Comparison of ENCODE assay signal across 11 mouse cellular contexts in the genomic region with DNA sequence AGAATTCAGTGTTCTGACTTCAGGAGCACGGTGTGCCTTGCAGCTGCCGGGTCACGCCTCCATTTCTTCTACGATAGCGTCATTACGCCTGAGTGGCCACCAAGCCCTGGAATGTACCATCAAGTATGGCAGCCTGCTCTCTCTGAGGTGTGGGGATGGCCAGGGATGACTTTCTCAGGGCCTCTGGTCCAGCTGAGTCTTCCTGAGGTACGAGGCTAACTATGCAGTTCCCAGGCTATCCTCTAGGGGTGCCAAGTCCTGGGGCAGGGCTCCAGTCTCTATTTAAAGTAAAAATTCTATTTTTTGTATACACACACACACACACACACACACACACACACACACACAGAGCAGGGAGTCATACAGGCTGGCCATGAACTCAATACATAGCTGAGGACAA. TPM values are rescaled to one million over a fixed set of nuclear protein-coding genes. Genes with fewer than 3 reads are reported as not detected.
DNase-seq lines count a peak whose midpoint lies in the region; ATAC-seq and TF ChIP-seq lines count a peak whose summit lies in the region.
"Had no signal": no experiment of that assay in that cellular context is flagged by ENCODE, and none has a peak within 500 bp of the region (broad histone marks: within the 10 kb centered on the region; RNA-seq: fewer than 3 reads in every experiment).

No protein-coding gene starts in this region.

- no peaks in the 10 kb centered on the region for H3K27me3 ChIP-seq in lung, postnatal 0 days (replicated peaks; ENCODE audit: insufficient read depth, low read length)
- H3K27me3 ChIP-seq in midbrain, postnatal 0 days (ENCODE audit: insufficient read depth, low read length) = no peaks in the 10 kb centered on the region
- H3K27me3 ChIP-seq: limb, embryonic 12.5 days; neural tube, embryonic 13.5 days had no signal

- peaks cover 4% of the 10 kb centered on the region; the same call in 1 of the 2 replicates for H3K4me1 ChIP-seq in lung, postnatal 0 days (ENCODE audit: insufficient read depth, low read depth, low read length)
- no peaks in the 10 kb centered on the region for H3K4me1 ChIP-seq in midbrain, postnatal 0 days (ENCODE audit: insufficient read depth, low read length)
- H3K4me1 ChIP-seq: limb, embryonic 12.5 days; neural tube, embryonic 13.5 days had no signal

- no peak for TF ChIP-seq EP300 in lung, postnatal 0 days (IDR thresholded peaks at IDR 0.05)

- H3K27ac ChIP-seq in lung, postnatal 0 days (ENCODE audit: low read length) = no peak overlapping the region
- no peak overlapping the region for H3K27ac ChIP-seq in midbrain, postnatal 0 days (ENCODE audit: low read depth, low read length)
- H3K27ac ChIP-seq: limb, embryonic 12.5 days; neural tube, embryonic 13.5 days had no signal

- H3K36me3 ChIP-seq in lung, postnatal 0 days (ENCODE audit: insufficient read depth, low read length) = no peaks in the 10 kb centered on the region
- H3K36me3 ChIP-seq in midbrain, postnatal 0 days (ENCODE audit: insufficient read depth, low read length) = peaks cover 3% of the 10 kb centered on the region

- peak; percentile 63 for TF ChIP-seq CTCF in lung, postnatal 0 days (IDR thresholded peaks at IDR 0.05)
- TF ChIP-seq CTCF in midbrain, postnatal 0 days (IDR thresholded peaks at IDR 0.05) = peak; percentile 60

- 70% methylated on average over 7 of the region's 7 CpGs for WGBS in lung, postnatal 0 days
- 68% methylated on average over 7 of the region's 7 CpGs for WGBS in midbrain, postnatal 0 days

- intact Hi-C loops in left cerebral cortex, postnatal 36 days (cut with DNase I) = no loop called here
- intact Hi-C loops in heart, postnatal 36 days (cut with DNase I) = no loop called here

- ATAC-seq in frontal cortex, adult (ENCODE audit: low TSS enrichment) = peak; percentile 51; the same call in 1 of the 2 replicates
- ATAC-seq in lung, postnatal 0 days = no peak
- ATAC-seq in midbrain, postnatal 0 days (ENCODE audit: low FRiP score) = no peak

- no peak overlapping the region for H3K9ac ChIP-seq in lung, postnatal 0 days (replicated peaks; ENCODE audit: low read depth)
- no peak overlapping the region for H3K9ac ChIP-seq in midbrain, postnatal 0 days (replicated peaks; ENCODE audit: low read length, poor library complexity, severe bottlenecking)
- H3K9ac ChIP-seq: neural tube, embryonic 13.5 days had no signal

- no peaks in the 10 kb centered on the region for H3K9me3 ChIP-seq in lung, postnatal 0 days (ENCODE audit: low read length)
- H3K9me3 ChIP-seq in midbrain, postnatal 0 days (ENCODE audit: low read length) = no peaks in the 10 kb centered on the region
- H3K9me3 ChIP-seq: limb, embryonic 12.5 days; neural tube, embryonic 13.5 days had no signal

- no peak overlapping the region for H3K4me2 ChIP-seq in lung, postnatal 0 days (replicated peaks; ENCODE audit: low read depth, low read length)
- H3K4me2 ChIP-seq in midbrain, postnatal 0 days (ENCODE audit: low read depth, low read length, poor library complexity, severe bottlenecking) = no peak overlapping the region
- H3K4me2 ChIP-seq: limb, embryonic 12.5 days; neural tube, embryonic 13.5 days had no signal

- DNase-seq in frontal cortex, postnatal 10 days (ENCODE audit: low spot score in 2 of 2) = no peak
- DNase-seq in lung, postnatal 0 days (ENCODE audit: low spot score) = peak; percentile 33
- DNase-seq in lung, adult 18-20 months = no peak
- peak; percentile 53 for DNase-seq in brain, adult 2 months (ENCODE audit: low read depth, low spot score)
- no peak for DNase-seq in midbrain, postnatal 0 days (ENCODE audit: low spot score)
- no peak for DNase-seq in left cerebral cortex, postnatal 36 days (ENCODE audit: low spot score in 2 of 2)
- DNase-seq in heart, postnatal 36 days = no peak
- DNase-seq: thymus, postnatal 25 days had no signal

- no peak overlapping the region for H3K4me3 ChIP-seq in lung, postnatal 0 days (ENCODE audit: low read depth, low read length)
- H3K4me3 ChIP-seq in midbrain, postnatal 0 days (ENCODE audit: low read depth, low read length) = no peak overlapping the region
- H3K4me3 ChIP-seq: limb, embryonic 12.5 days; neural tube, embryonic 13.5 days had no signal

RNA-seq across cellular contexts. Expression of gene Nenf, which starts 12.4 kb away (rescaled TPM):
- 149 and 177 TPM in 2 replicates for polyA plus RNA-seq in lung, postnatal 0 days (2015; fragmentation: Nextera tagmentation; extraction: Ambion mirVana)
- total RNA-seq in midbrain, postnatal 0 days (2014; rRNA removed) = 168 and 184 TPM in 2 replicates
- polyA plus RNA-seq in midbrain, postnatal 0 days (2015; fragmentation: Nextera tagmentation; extraction: Ambion mirVana) = 185 and 200 TPM in 2 replicates
- 10 to 100 TPM; 66.1 to 76.7 TPM for total RNA-seq in left cerebral cortex, postnatal 36 days (2021)
- 100 to 1,000 TPM; 105 to 108 TPM for total RNA-seq in heart, postnatal 36 days (2021)

RNA-seq across cellular contexts. Expression of gene Tmem206, which starts 20.1 kb away (rescaled TPM):
- polyA plus RNA-seq in lung, postnatal 0 days (2015; fragmentation: Nextera tagmentation; extraction: Ambion mirVana) = 13.1 and 14.7 TPM in 2 replicates
- 19.7 and 23.2 TPM in 2 replicates for total RNA-seq in midbrain, postnatal 0 days (2014; rRNA removed)
- polyA plus RNA-seq in midbrain, postnatal 0 days (2015; fragmentation: Nextera tagmentation; extraction: Ambion mirVana) = 27.6 and 28.3 TPM in 2 replicates
- total RNA-seq in left cerebral cortex, postnatal 36 days (2021) = 1 to 10 TPM; 8.2 to 8.7 TPM
- 1 to 10 TPM; 3.2 to 4.2 TPM for total RNA-seq in heart, postnatal 36 days (2021)

Comparison
In these comparisons a context has a peak if more than half of its experiments do, and no peak if none do; other contexts are left out.
1. DNase-seq: peak in lung, postnatal 0 days (single experiment) and brain, adult 2 months (single experiment); none in frontal cortex, postnatal 10 days (0 of 2), lung, adult 18-20 months (0 of 2), midbrain, postnatal 0 days (single experiment), left cerebral cortex, postnatal 36 days (0 of 2) and heart, postnatal 36 days (0 of 2).